Mouse (Mus musculus) embryonic facial prominence, embryonic 15.5 days (tissue): Measurements from ENCODE around the gene Olfr215. TPM values are rescaled to one million over a fixed set of nuclear protein-coding genes. Genes with fewer than 3 reads are reported as not detected.
"Not testable (repeated sequence)": the region's sequence is repeated elsewhere in the genome, so short reads cannot be mapped to it uniquely, and the experiment has no call there.

ENCODE experiments used
- ATAC-seq: fragments of 200-750 bp; cut with Nextera tagmentation; 2 replicates; pipeline ENCODE4 v1.8.0; 2017; ENCODE audit warnings: low read depth, moderate TSS enrichment; ENCODE audit not compliant: insufficient number of reproducible peaks, low FRiP score, low TSS enrichment
- H3K27ac ChIP-seq: fragments of 300-500 bp; sonication (generic); replicated peaks from 2 replicates; pipeline ENCODE4 v1.5.1; 2015; ENCODE audit warnings: mild to moderate bottlenecking, inconsistent platforms
- H3K27me3 ChIP-seq: fragments of 300-500 bp; sonication (generic); 2 replicates; pipeline ENCODE4 v1.6.1; 2015; ENCODE audit warnings: inconsistent platforms
- H3K36me3 ChIP-seq: fragments of 300-500 bp; sonication (generic); 2 replicates; pipeline ENCODE4 v1.6.1; 2015; ENCODE audit warnings: mild to moderate bottlenecking, inconsistent platforms
- H3K4me1 ChIP-seq: fragments of 300-500 bp; sonication (generic); 2 replicates; pipeline ENCODE4 v1.6.1; 2015; ENCODE audit warnings: inconsistent platforms
- H3K4me2 ChIP-seq: fragments of 300-500 bp; sonication (generic); replicated peaks from 2 replicates; pipeline ENCODE4 v1.6.1; 2015; ENCODE audit warnings: mild to moderate bottlenecking, inconsistent platforms
- H3K4me3 ChIP-seq: fragments of 300-500 bp; sonication (generic); replicated peaks from 2 replicates; pipeline ENCODE4 v1.5.1; 2015; ENCODE audit warnings: mild to moderate bottlenecking, inconsistent platforms
- H3K9ac ChIP-seq: fragments of 300-500 bp; sonication (generic); 2 replicates; pipeline ENCODE4 v1.6.1; 2015; ENCODE audit warnings: inconsistent platforms
- H3K9me3 ChIP-seq: fragments of 300-500 bp; sonication (generic); replicated peaks from 2 replicates; pipeline ENCODE4 v1.6.1; 2016; ENCODE audit warnings: inconsistent platforms
- WGBS: fragments of 180-500 bp; shearing (Covaris S2); methylation state at CpG from one replicate; pipeline ENCODE4 v1.1.7; 2015; 5-methylcytosine and 5-hydroxymethylcytosine counted together
- polyA plus RNA-seq: library from polyadenylated mRNA; unstranded; fragments of >200 nt; fragmentation: Nextera tagmentation; extraction: Ambion mirVana; gene quantifications from 2 replicates; pipeline ENCODE4 v1.2.1, GENCODE M21; 2015

Gene Olfr215
- polyA plus RNA-seq, 1 experiment from 2014 or later: not detected

- Histone ChIP-seq H3K4me1 (no peaks in the 10 kb centered on the region), H3K27ac (no peak overlapping the region), H3K27me3 (no peaks in the 10 kb centered on the region), H3K36me3 (no peaks in the 10 kb centered on the region), H3K9me3 (no peaks in the 10 kb centered on the region), H3K4me3 (no peak overlapping the region), H3K4me2 (no peak overlapping the region), H3K9ac (no peak overlapping the region)
- 31% methylated on average over 3 of the region's 3 CpGs for WGBS
- ATAC-seq: no peak
Measured at GRCm38 (mm10) chr6:116569834-116570233, 14.2 kb downstream of the Olfr215 start.

GRCm38 (mm10) chr6:116554952-116555351 is 29.0 kb downstream of the Olfr215 start:
- no peak for ATAC-seq
- H3K27ac ChIP-seq: no peak overlapping the region
- no peak overlapping the region for H3K9ac ChIP-seq
- no peaks in the 10 kb centered on the region for H3K36me3 ChIP-seq
- no peaks in the 10 kb centered on the region for H3K4me1 ChIP-seq
- 67% methylated on average over 3 of the region's 3 CpGs for WGBS
- no peak overlapping the region for H3K4me2 ChIP-seq
- H3K9me3 ChIP-seq: no peaks in the 10 kb centered on the region
- no peaks in the 10 kb centered on the region for H3K27me3 ChIP-seq
- H3K4me3 ChIP-seq: no peak overlapping the region

- no peak within 1 kb of the TSS for H3K27ac ChIP-seq
- 63% methylated on average over 1 of the region's 1 CpGs for WGBS
- ATAC-seq: no peak
- H3K9ac ChIP-seq: no peak within 1 kb of the TSS
- H3K4me2 ChIP-seq: no peak within 1 kb of the TSS
- H3K4me3 ChIP-seq: no peak within 1 kb of the TSS
- no peaks in the 10 kb centered on the region for H3K4me1 ChIP-seq
- no peaks in the 10 kb centered on the region for H3K9me3 ChIP-seq
- no peaks in the 10 kb centered on the region for H3K36me3 ChIP-seq
- H3K27me3 ChIP-seq: no peaks in the 10 kb centered on the region
Measured at GRCm38 (mm10) chr6:116553935-116554334, 30.1 kb downstream of the Olfr215 start, which contains the start of gene Olfr214. Gene Olfr214, plus strand, starts transcription at chr6:116554235.

GRCm38 (mm10) chr6:116550841-116551240 is 33.2 kb downstream of the Olfr215 start, which contains the start of gene Gm5580:
Gene Gm5580, plus strand, starts transcription at chr6:116551141.
- ATAC-seq, H3K27me3 ChIP-seq, H3K4me2 ChIP-seq, H3K9ac ChIP-seq, H3K36me3 ChIP-seq, H3K9me3 ChIP-seq, H3K4me1 ChIP-seq, H3K4me3 ChIP-seq, H3K27ac ChIP-seq: not testable (repeated sequence)
- WGBS: 94% methylated on average over 11 of the region's 11 CpGs

GRCm38 (mm10) chr6:116542500-116542899 is 41.5 kb downstream of the Olfr215 start:
- 85% methylated on average over 2 of the region's 2 CpGs for WGBS
- no peak overlapping the region for H3K27ac ChIP-seq
- H3K9me3 ChIP-seq: no peaks in the 10 kb centered on the region
- no peaks in the 10 kb centered on the region for H3K36me3 ChIP-seq
- H3K4me2 ChIP-seq: no peak overlapping the region
- H3K4me3 ChIP-seq: no peak overlapping the region
- H3K27me3 ChIP-seq: no peaks in the 10 kb centered on the region
- H3K4me1 ChIP-seq: no peaks in the 10 kb centered on the region
- H3K9ac ChIP-seq: no peak overlapping the region
- ATAC-seq: no peak

- 85% methylated on average over 1 of the region's 1 CpGs for WGBS
- no peak within 1 kb of the TSS for H3K4me2 ChIP-seq
- H3K36me3 ChIP-seq: no peaks in the 10 kb centered on the region
- no peaks in the 10 kb centered on the region for H3K4me1 ChIP-seq
- H3K9me3 ChIP-seq: no peaks in the 10 kb centered on the region
- no peak within 1 kb of the TSS for H3K27ac ChIP-seq
- H3K9ac ChIP-seq: no peak within 1 kb of the TSS
- no peaks in the 10 kb centered on the region for H3K27me3 ChIP-seq
- H3K4me3 ChIP-seq: no peak within 1 kb of the TSS
- ATAC-seq: no peak
Measured at GRCm38 (mm10) chr6:116538156-116538555, 45.8 kb downstream of the Olfr215 start, which contains the start of gene Olfr213. Gene Olfr213, plus strand, starts transcription at chr6:116538456.

Other genes with a start within 250 kb of the Olfr215 start
- 30.1 and 30.5 TPM in 2 replicates for gene March8, start 246.2 kb downstream of the Olfr215 start, polyA plus RNA-seq
- 2.3 TPM in 2 replicates for gene Alox5, start 123.0 kb downstream of the Olfr215 start, polyA plus RNA-seq
- gene Olfr211, start 95.1 kb downstream of the Olfr215 start, polyA plus RNA-seq: not detected in 2 replicates
- not detected in 2 replicates for gene Olfr212, start 77.7 kb downstream of the Olfr215 start, polyA plus RNA-seq
- gene Olfr213, start 45.7 kb downstream of the Olfr215 start, polyA plus RNA-seq: not detected in 2 replicates
- 0.31 and 1.2 TPM in 2 replicates for gene Gm5580, start 33.1 kb downstream of the Olfr215 start, polyA plus RNA-seq
- gene Olfr214, start 30.0 kb downstream of the Olfr215 start, polyA plus RNA-seq: not detected in 2 replicates
- 138 and 139 TPM in 2 replicates for gene Zfp422, start 44.8 kb upstream of the Olfr215 start, polyA plus RNA-seq
- gene Depp1, start 66.4 kb upstream of the Olfr215 start, polyA plus RNA-seq: 31.0 and 31.8 TPM in 2 replicates
- gene Rassf4, start 89.8 kb upstream of the Olfr215 start, polyA plus RNA-seq: 14.1 and 14.8 TPM in 2 replicates
- gene Tmem72, start 132.7 kb upstream of the Olfr215 start, polyA plus RNA-seq: 0.05 and 0.15 TPM in 2 replicates